Mouse (Mus musculus): ENCODE results near the gene Tenm4.

- no peak for TF ChIP-seq CTCF (IDR thresholded peaks at IDR 0.05; ENCODE audit: extremely low read depth, insufficient read length, insufficient replicate concordance, low read depth, low read length)
- no peak for TF ChIP-seq POLR2A (IDR thresholded peaks at IDR 0.05; ENCODE audit: low read depth, low read length)
Measured at GRCm38 (mm10) chr7:96880221-96880944, 709.3 kb downstream of the Tenm4 start.
